Mouse (Mus musculus) MEL (cell line): ENCODE measurements at regions not wholly inside any gene's neighbourhood (a gene's known extent, or its start where the extent isn't known, plus 50 kb on each side); places are given as distances from the start of the nearest gene placed in this dataset.

Experiments used
- DNase-seq: peaks from one replicate; pipeline ENCODE4 v3.0.0; 2011; ENCODE audit warnings: low read depth, low spot score
- H3K27ac ChIP-seq: 2 replicates; pipeline ENCODE4 v1.5.1; 2012; ENCODE audit warnings: low read depth, mild to moderate bottlenecking, control low read depth, low read length, moderate library complexity; ENCODE audit not compliant: control insufficient read depth
- H3K27me3 ChIP-seq, 2 experiments: fragments of 150-350 bp in 1 of 2; sonication (generic) in 1 of 2; 2 replicates each; pipeline ENCODE4 v1.6.1; 2012; ENCODE audit warnings: low read length in 2 of 2, mild to moderate bottlenecking in 2 of 2, improper control_type of control experiment in 1 of 2, moderate library complexity in 1 of 2; ENCODE audit not compliant: insufficient read depth in 2 of 2, control insufficient read depth in 1 of 2
- H3K36me3 ChIP-seq, 2 experiments: 2 replicates each; pipeline ENCODE4 v1.6.1; 2012 to 2014; ENCODE audit warnings: low read length in 2 of 2, improper control_type of control experiment in 1 of 2, inconsistent platforms in 1 of 2, mild to moderate bottlenecking in 1 of 2; ENCODE audit not compliant: insufficient read depth in 2 of 2, control insufficient read depth in 1 of 2
- H3K4me1 ChIP-seq, 2 experiments: fragments of 150-350 bp in 1 of 2; sonication (generic) in 1 of 2; 2 replicates each; pipeline ENCODE4 v1.6.1; 2012; ENCODE audit warnings: low read length in 2 of 2, improper control_type of control experiment in 1 of 2, mild to moderate bottlenecking in 1 of 2; ENCODE audit not compliant: insufficient read depth in 2 of 2, control insufficient read depth in 1 of 2
- H3K4me3 ChIP-seq, 2 experiments: fragments of 150-350 bp in 1 of 2; sonication (generic) in 1 of 2; 2 replicates each; pipeline ENCODE4 v1.5.1; 2012; ENCODE audit warnings: low read depth in 2 of 2, low read length in 2 of 2, mild to moderate bottlenecking in 2 of 2, moderate library complexity in 2 of 2, control low read depth in 1 of 2, improper control_type of control experiment in 1 of 2; ENCODE audit not compliant: control insufficient read depth in 1 of 2, insufficient read depth in 1 of 2
- H3K79me2 ChIP-seq: 2 replicates; pipeline ENCODE4 v1.6.1; 2012; ENCODE audit warnings: mild to moderate bottlenecking, low read length, moderate library complexity; ENCODE audit not compliant: control insufficient read depth, poor library complexity, insufficient read depth
- H3K9ac ChIP-seq: 2 replicates; pipeline ENCODE4 v1.6.1; 2012; ENCODE audit warnings: low read depth, mild to moderate bottlenecking, control low read depth, low read length, moderate library complexity; ENCODE audit not compliant: control insufficient read depth, poor library complexity, severe bottlenecking
- H3K9me3 ChIP-seq: fragments of 150-350 bp; sonication (generic); replicated peaks from 2 replicates; pipeline ENCODE4 v1.6.1; 2012; ENCODE audit warnings: mild to moderate bottlenecking, low read length, improper control_type of control experiment, moderate library complexity; ENCODE audit not compliant: insufficient read depth
- CTCF ChIP-seq, 3 experiments: IDR thresholded peaks in 2 of 3; conservative IDR thresholded peaks in 1 of 3; 2 replicates each; pipeline ENCODE4 v1.5.1; 2011 to 2012; ENCODE audit warnings: low read length in 3 of 3, low read depth in 2 of 3, mild to moderate bottlenecking in 2 of 3, improper control_type of control experiment in 1 of 3, inconsistent platforms in 1 of 3, mixed read lengths in 1 of 3, moderate library complexity in 1 of 3; ENCODE audit not compliant: control insufficient read depth in 1 of 3, insufficient read depth in 1 of 3, poor library complexity in 1 of 3, severe bottlenecking in 1 of 3
- E2F4 ChIP-seq: IDR thresholded peaks from 2 replicates; pipeline ENCODE4 v1.6.1; 2011; ENCODE audit warnings: low read depth, low read length, improper control_type of control experiment, borderline replicate concordance
- EP300 ChIP-seq, 2 experiments: IDR thresholded peaks; 2 replicates each; pipeline ENCODE4 v1.6.1; 2011; ENCODE audit warnings: improper control_type of control experiment in 2 of 2, low read length in 2 of 2, low read depth in 1 of 2, mild to moderate bottlenecking in 1 of 2
- ETS1 ChIP-seq: IDR thresholded peaks from 2 replicates; pipeline ENCODE4 v1.6.1; 2012; ENCODE audit warnings: low read depth, mild to moderate bottlenecking, inconsistent platforms, low read length, improper control_type of control experiment, moderate library complexity
- GABPA ChIP-seq: IDR thresholded peaks from 2 replicates; pipeline ENCODE4 v1.6.1; 2012; ENCODE audit warnings: low read depth, mild to moderate bottlenecking, inconsistent platforms, low read length, improper control_type of control experiment, moderate library complexity
- KAT2A ChIP-seq: conservative IDR thresholded peaks from 2 replicates; pipeline ENCODE4 v1.6.1; 2012; ENCODE audit warnings: low read depth, low read length, improper control_type of control experiment, inconsistent platforms
- MAX ChIP-seq: IDR thresholded peaks from 2 replicates; pipeline ENCODE4 v1.6.1; 2011; ENCODE audit warnings: low read length, improper control_type of control experiment
- MYC ChIP-seq: IDR thresholded peaks from 2 replicates; pipeline ENCODE4 v1.6.1; 2011; ENCODE audit warnings: low read depth, mild to moderate bottlenecking, low read length, improper control_type of control experiment, moderate library complexity
- POLR2A ChIP-seq, 2 experiments: IDR thresholded peaks; 2 replicates each; pipeline ENCODE4 v1.6.1; 2011 to 2012; ENCODE audit warnings: low read length in 2 of 2, mild to moderate bottlenecking in 2 of 2, control low read depth in 1 of 2, improper control_type of control experiment in 1 of 2, low read depth in 1 of 2, moderate library complexity in 1 of 2; ENCODE audit not compliant: control insufficient read depth in 1 of 2, insufficient read depth in 1 of 2, poor library complexity in 1 of 2
- POLR2AphosphoS2 ChIP-seq: IDR thresholded peaks from 2 replicates; pipeline ENCODE4 v1.6.1; 2011; ENCODE audit warnings: low read length, improper control_type of control experiment
- RAD21 ChIP-seq: IDR thresholded peaks from 2 replicates; pipeline ENCODE4 v1.6.1; 2011; ENCODE audit warnings: mild to moderate bottlenecking, low read depth, low read length, improper control_type of control experiment
- RCOR1 ChIP-seq: IDR thresholded peaks from 2 replicates; pipeline ENCODE4 v1.6.1; 2012; ENCODE audit warnings: low read depth, mild to moderate bottlenecking, inconsistent platforms, low read length, improper control_type of control experiment
- SIN3A ChIP-seq: IDR thresholded peaks from 2 replicates; pipeline ENCODE4 v1.6.1; 2012; ENCODE audit warnings: low read length, improper control_type of control experiment, inconsistent platforms
- TAL1 ChIP-seq: IDR thresholded peaks from 2 replicates; pipeline ENCODE4 v1.6.1; 2012; ENCODE audit warnings: mild to moderate bottlenecking, inconsistent platforms, low read length, moderate library complexity, mixed read lengths
- TBP ChIP-seq: IDR thresholded peaks from 2 replicates; pipeline ENCODE4 v1.8.0; 2011; ENCODE audit warnings: low read depth, low read length, improper control_type of control experiment
- TCF12 ChIP-seq: IDR thresholded peaks from 2 replicates; pipeline ENCODE4 v1.6.1; 2014; ENCODE audit warnings: low read depth, mild to moderate bottlenecking, inconsistent platforms, low read length, improper control_type of control experiment, moderate library complexity
- ZKSCAN1 ChIP-seq: IDR thresholded peaks from 2 replicates; pipeline ENCODE4 v1.6.1; 2012; ENCODE audit warnings: low read depth, mild to moderate bottlenecking, inconsistent platforms, low read length, improper control_type of control experiment, moderate library complexity
- ZMIZ1 ChIP-seq: IDR thresholded peaks from 2 replicates; pipeline ENCODE4 v1.6.1; 2012; ENCODE audit warnings: low read depth, mild to moderate bottlenecking, inconsistent platforms, low read length, improper control_type of control experiment, moderate library complexity

GRCm38 (mm10) chr13:82849037-82849436 lies 654.8 kb upstream of the Mef2c start:
- H3K9ac ChIP-seq, result no peak overlapping the region
- no peaks in the 10 kb centered on the region for H3K4me1 ChIP-seq
- no peaks in the 10 kb centered on the region for H3K36me3 ChIP-seq
- TF ChIP-seq TAL1 (no peak), TCF12 (no peak), CTCF (IDR thresholded peaks at IDR 0.05 in 2 of 3, conservative IDR thresholded peaks at IDR 0.05 in 1 of 3; ENCODE audit: control insufficient read depth in 1 of 3, insufficient read depth in 1 of 3, low read depth in 2 of 3, low read length in 3 of 3, poor library complexity in 1 of 3, severe bottlenecking in 1 of 3) (no peak), SIN3A (no peak), E2F4 (no peak), RCOR1 (no peak), RAD21 (no peak), TBP (no peak), EP300 (IDR thresholded peaks at IDR 0.05; ENCODE audit: low read depth in 1 of 2, low read length in 2 of 2) (no peak), GABPA (no peak), ETS1 (no peak)
- peak overlapping the region in 1 of 2 experiments; percentile 37; a peak in 1 of 4 replicates for H3K4me3 ChIP-seq
- H3K9me3 ChIP-seq, result no peaks in the 10 kb centered on the region
- H3K27ac ChIP-seq, result no peak overlapping the region
- no peaks in the 10 kb centered on the region for H3K27me3 ChIP-seq
- DNase-seq, result peak; percentile 9
- no peaks in the 10 kb centered on the region for H3K79me2 ChIP-seq

GRCm38 (mm10) chr13:82869869-82870268 lies 634.0 kb upstream of the Mef2c start:
- no peak overlapping the region for H3K9ac ChIP-seq
- H3K27ac ChIP-seq, result no peak overlapping the region
- no peaks in the 10 kb centered on the region for H3K79me2 ChIP-seq
- no peaks in the 10 kb centered on the region for H3K4me1 ChIP-seq
- no peak for DNase-seq
- 0 out of 4 replicates have a peak, but pooled peaks cover 0 to 2% of the 10 kb centered on the region in 2 experiments for H3K36me3 ChIP-seq
- no peaks in the 10 kb centered on the region for H3K27me3 ChIP-seq
- no peak overlapping the region for H3K4me3 ChIP-seq
- H3K9me3 ChIP-seq, result no peaks in the 10 kb centered on the region
- no peak for TF ChIP-seq ZKSCAN1
- no peak for TF ChIP-seq ZMIZ1
- no peak for TF ChIP-seq MAX
- TF ChIP-seq POLR2AphosphoS2, result no peak
- no peak for TF ChIP-seq MYC
- no peak for TF ChIP-seq KAT2A
- no peak for TF ChIP-seq POLR2A (IDR thresholded peaks at IDR 0.05; ENCODE audit: control insufficient read depth in 1 of 2, insufficient read depth in 1 of 2, low read depth in 1 of 2, low read length in 2 of 2, poor library complexity in 1 of 2)
- no peak for TF ChIP-seq SIN3A
- no peak for TF ChIP-seq TBP
